Mouse (Mus musculus): ENCODE measurements around the gene Gnai2.
"Not testable (repeated sequence)": the region's sequence is repeated elsewhere in the genome, so short reads cannot be mapped to it uniquely, and the experiment has no call there.

Gnai2 gene

GRCm38 (mm10) chr9:107567702-107568319, 67.4 kb downstream of the Gnai2 start, which contains the start of gene Hyal2:
Gene Hyal2, plus strand, starts transcription at chr9:107567945.
- no peak for DNase-seq (ENCODE audit: low read depth)

GRCm38 (mm10) chr9:107566855-107567254, 68.3 kb downstream of the Gnai2 start:
- DNase-seq (ENCODE audit: low read depth) = no peak

GRCm38 (mm10) chr9:107566041-107566709, 69.0 kb downstream of the Gnai2 start:
- DNase-seq (ENCODE audit: low read depth) = no peak

- not testable (repeated sequence) for DNase-seq (ENCODE audit: low read depth)
Observed at GRCm38 (mm10) chr9:107565556-107565955, 69.6 kb downstream of the Gnai2 start.
